Mouse (Mus musculus): Measurements from ENCODE around the gene Nr2f1. TPM values are rescaled to one million over a fixed set of nuclear protein-coding genes. Genes with fewer than 3 reads are reported as not detected.

The Nr2f1 gene
- total and polyA plus RNA-seq, 3 experiments = not detected

GRCm38 (mm10) chr13:78181930-78182558 is 17.5 kb downstream of the Nr2f1 start:
- no peaks in the 10 kb centered on the region for H3K9me3 ChIP-seq (replicated peaks; ENCODE audit: low read length)
- H3K27ac ChIP-seq (ENCODE audit: insufficient read depth, low read depth) = no peak overlapping the region
- H3K4me2 ChIP-seq (ENCODE audit: insufficient read depth, low read depth, poor library complexity, severe bottlenecking) = no peak overlapping the region
- no peaks in the 10 kb centered on the region for H3K4me1 ChIP-seq (ENCODE audit: control insufficient read depth in 1 of 2, insufficient read depth in 2 of 2)
- no peak overlapping the region for H3K9ac ChIP-seq (ENCODE audit: insufficient read depth, low read depth)
- no peaks in the 10 kb centered on the region for H3K36me3 ChIP-seq (replicated peaks in 1 of 2; ENCODE audit: control insufficient read depth in 1 of 2, insufficient read depth in 1 of 2, low read length in 1 of 2)
- dilution Hi-C loops (cut with MboI; ENCODE audit: extremely low pct_ligation_motif_present, extremely low pct_unique_long_range_greater_than_20kb, low sequenced_read_pairs) (no loop called here), in situ Hi-C loops (cut with MboI; ENCODE audit: low pct_ligation_motif_present, low pct_unique_long_range_greater_than_20kb, low sequenced_read_pairs) (loop anchor here (25.0 kb wide), 2 partner anchors 195 to 1220 kb away; no protein-coding TSS in a partner anchor)
- H3K27me3 ChIP-seq (replicated peaks) = no peaks in the 10 kb centered on the region
- H3K79me2 ChIP-seq (replicated peaks; ENCODE audit: control insufficient read depth, extremely low read depth, insufficient read depth, poor library complexity, severe bottlenecking) = no peaks in the 10 kb centered on the region
- DNase-seq (ENCODE audit: extremely low read depth) = no peak
- no peak overlapping the region for H3K4me3 ChIP-seq (replicated peaks in 1 of 3; ENCODE audit: low read depth in 2 of 3, low read length in 2 of 3, poor library complexity in 1 of 3)
- no peak for TF ChIP-seq CHD1 (IDR thresholded peaks at IDR 0.05; ENCODE audit: low read depth, low read length)
- TF ChIP-seq NRF1 (IDR thresholded peaks at IDR 0.05; ENCODE audit: low read depth, low read length) = no peak

- Histone ChIP-seq H3K27ac (ENCODE audit: insufficient read depth, low read depth) (no peak overlapping the region), H3K36me3 (replicated peaks in 1 of 2; ENCODE audit: control insufficient read depth in 1 of 2, insufficient read depth in 1 of 2, low read length in 1 of 2) (no peaks in the 10 kb centered on the region), H3K79me2 (replicated peaks; ENCODE audit: control insufficient read depth, extremely low read depth, insufficient read depth, poor library complexity, severe bottlenecking) (no peaks in the 10 kb centered on the region), H3K4me1 (ENCODE audit: control insufficient read depth in 1 of 2, insufficient read depth in 2 of 2) (no peaks in the 10 kb centered on the region), H3K27me3 (replicated peaks) (no peaks in the 10 kb centered on the region), H3K4me2 (ENCODE audit: insufficient read depth, low read depth, poor library complexity, severe bottlenecking) (no peak overlapping the region), H3K4me3 (replicated peaks in 1 of 3; ENCODE audit: low read depth in 2 of 3, low read length in 2 of 3, poor library complexity in 1 of 3) (no peak overlapping the region), H3K9ac (ENCODE audit: insufficient read depth, low read depth) (no peak overlapping the region), H3K9me3 (replicated peaks; ENCODE audit: low read length) (no peaks in the 10 kb centered on the region)
- dilution Hi-C loops (cut with MboI; ENCODE audit: extremely low pct_ligation_motif_present, extremely low pct_unique_long_range_greater_than_20kb, low sequenced_read_pairs) = no loop called here
- DNase-seq (ENCODE audit: extremely low read depth) = no peak
- TF ChIP-seq PAX5 (IDR thresholded peaks at IDR 0.05; ENCODE audit: low read length) (no peak), ZKSCAN1 (IDR thresholded peaks at IDR 0.05; ENCODE audit: borderline replicate concordance, low read depth, low read length) (no peak), BHLHE40 (IDR thresholded peaks at IDR 0.05; ENCODE audit: low read depth, low read length) (no peak), MYC (IDR thresholded peaks at IDR 0.05; ENCODE audit: low read depth, low read length) (no peak), E2F4 (IDR thresholded peaks at IDR 0.05; ENCODE audit: insufficient replicate concordance, low read depth, low read length) (no peak), GABPA (IDR thresholded peaks at IDR 0.05; ENCODE audit: insufficient replicate concordance, low read depth, low read length) (no peak), CHD1 (IDR thresholded peaks at IDR 0.05; ENCODE audit: low read depth, low read length) (no peak), ZNF384 (IDR thresholded peaks at IDR 0.05; ENCODE audit: low read depth, low read length) (no peak), USF2 (conservative IDR thresholded peaks at IDR 0.05; ENCODE audit: low read depth, low read length) (no peak), USF1 (IDR thresholded peaks at IDR 0.05; ENCODE audit: low read depth, low read length) (no peak)
- in situ Hi-C loops (cut with MboI; ENCODE audit: low pct_ligation_motif_present, low pct_unique_long_range_greater_than_20kb, low sequenced_read_pairs) = loop anchor here (25.0 kb wide), 2 partner anchors 194 to 1219 kb away; no protein-coding TSS in a partner anchor
Observed at GRCm38 (mm10) chr13:78181071-78181929, 18.3 kb downstream of the Nr2f1 start.

All from CH12.LX (cell line).